Mouse (Mus musculus) kidney, postnatal 14 days (tissue): ENCODE data around the gene Myl6.

Experiments
- DNase-seq: peaks from one replicate; pipeline ENCODE4 v3.0.0; 2022; ENCODE audit warnings: mixed read lengths

The Myl6 gene

GRCm38 (mm10) chr10:128488776-128489175, 5.2 kb downstream of the Myl6 start:
- no peak for DNase-seq

DNA sequence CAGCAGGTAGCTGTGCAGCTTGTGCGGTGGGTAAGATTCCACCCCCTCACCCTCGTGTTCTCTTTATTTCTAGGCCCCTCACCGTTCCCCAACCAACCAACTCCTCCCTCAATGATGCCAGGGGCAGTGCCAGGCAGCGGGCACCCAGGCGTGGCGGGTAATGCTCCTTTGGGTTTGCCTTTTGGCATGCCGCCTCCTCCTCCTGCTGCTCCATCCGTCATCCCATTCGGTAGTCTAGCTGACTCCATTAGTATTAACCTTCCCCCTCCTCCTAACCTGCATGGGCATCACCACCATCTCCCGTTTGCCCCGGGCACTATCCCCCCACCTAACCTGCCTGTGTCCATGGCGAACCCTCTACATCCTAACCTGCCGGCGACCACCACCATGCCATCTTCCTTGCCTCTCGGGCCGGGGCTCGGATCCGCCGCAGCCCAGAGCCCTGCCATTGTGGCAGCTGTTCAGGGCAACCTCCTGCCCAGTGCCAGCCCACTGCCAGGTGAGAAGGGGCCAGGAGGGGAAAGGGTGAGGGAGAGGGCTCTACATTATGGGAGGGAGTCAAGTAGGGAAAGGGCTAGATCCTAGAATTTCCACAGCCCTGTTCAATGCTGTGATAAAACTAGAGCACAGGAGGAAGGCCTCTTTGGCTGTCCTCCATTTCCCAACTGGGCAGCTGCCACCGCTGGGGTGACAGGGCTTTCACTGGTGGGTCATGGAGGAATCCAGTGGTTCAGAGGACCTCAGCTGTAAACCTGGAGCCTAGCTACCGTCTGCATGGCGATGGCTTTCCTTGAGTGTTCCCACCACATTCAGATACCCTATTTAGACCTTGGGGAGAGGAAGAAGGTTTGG, 5.9 kb downstream of the Myl6 start:
- no peak for DNase-seq

GRCm38 (mm10) chr10:128486370-128486769, 7.6 kb downstream of the Myl6 start:
- DNase-seq, result no peak

GRCm38 (mm10) chr10:128474366-128474765, 19.6 kb downstream of the Myl6 start:
- no peak for DNase-seq

DNA sequence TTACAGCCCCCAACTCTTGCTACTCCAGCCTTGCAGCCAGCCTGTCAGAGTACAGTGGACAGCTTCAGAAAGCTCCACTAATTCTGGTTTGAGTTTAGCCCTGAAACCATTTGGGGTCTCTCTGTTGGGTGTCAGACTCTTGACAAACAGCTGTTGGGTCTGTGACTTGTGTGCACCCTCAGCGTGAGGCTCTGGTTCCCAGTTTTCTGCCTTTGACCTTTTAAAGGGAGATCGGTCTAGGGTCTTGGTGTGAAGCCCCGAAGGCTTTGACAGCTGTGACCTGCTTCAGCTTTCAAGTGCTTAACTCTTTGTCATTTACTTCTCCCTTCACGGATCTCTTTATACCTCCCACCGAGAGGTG, 33.7 kb downstream of the Myl6 start:
- DNase-seq, result no peak

GRCm38 (mm10) chr10:128459409-128460269, 34.3 kb downstream of the Myl6 start:
- no peak for DNase-seq

DNA sequence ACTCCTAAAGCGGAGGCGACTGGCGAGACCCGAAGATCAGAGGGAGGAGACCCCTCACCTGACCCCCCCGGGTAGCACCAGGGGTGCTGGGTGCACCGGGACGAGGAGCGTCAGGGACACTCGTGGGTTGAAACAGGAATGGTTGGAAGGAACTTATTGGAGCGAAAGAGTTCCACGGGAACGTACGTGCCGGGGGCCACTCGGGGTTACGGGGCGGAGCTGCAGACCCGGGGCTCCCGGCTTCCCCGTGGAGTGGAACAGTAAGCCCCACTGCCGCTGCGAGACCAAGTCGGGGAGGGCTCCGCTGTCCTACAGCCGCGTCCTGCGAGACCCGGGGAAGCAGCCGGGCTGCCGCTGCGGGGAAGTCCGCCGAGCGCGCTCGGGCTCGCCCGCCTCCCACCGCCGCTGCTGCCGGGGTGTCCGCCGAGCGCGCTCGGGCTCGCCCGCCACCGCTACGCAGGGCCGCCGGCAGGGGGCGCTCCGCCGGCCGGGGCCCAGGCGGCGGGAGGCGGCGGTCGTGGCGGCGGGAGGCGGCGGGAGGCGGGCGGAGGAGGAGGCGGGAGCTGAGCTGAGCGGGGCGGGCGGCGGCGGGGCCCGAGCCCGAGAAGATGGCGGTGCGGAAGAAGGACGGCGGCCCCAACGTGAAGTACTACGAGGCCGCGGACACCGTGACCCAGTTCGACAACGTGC, 35.1 kb downstream of the Myl6 start, which contains the start of gene Smarcc2:
Gene Smarcc2, plus strand, starts transcription at position 530 of the 690 bp plus-strand sequence.
- DNase-seq, result peak; percentile 92

DNA sequence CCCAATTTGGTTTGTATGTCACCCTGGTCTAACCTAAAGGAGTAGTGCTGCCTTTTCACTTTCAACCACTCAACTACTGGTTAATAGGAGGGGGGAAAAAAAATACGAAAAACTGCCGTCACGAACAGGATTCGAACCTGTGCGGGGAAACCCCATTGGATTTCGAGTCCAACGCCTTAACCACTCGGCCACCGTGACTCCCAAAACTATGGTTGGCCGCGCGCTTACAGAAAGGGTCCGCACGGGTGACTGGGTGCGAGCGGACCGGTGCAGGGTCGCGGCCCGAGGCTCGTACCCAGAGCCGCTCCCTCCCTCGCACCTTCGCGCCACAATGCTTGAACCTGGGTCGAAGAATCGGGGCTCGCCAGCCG, 35.6 kb downstream of the Myl6 start:
- DNase-seq, result peak; percentile 92

DNA sequence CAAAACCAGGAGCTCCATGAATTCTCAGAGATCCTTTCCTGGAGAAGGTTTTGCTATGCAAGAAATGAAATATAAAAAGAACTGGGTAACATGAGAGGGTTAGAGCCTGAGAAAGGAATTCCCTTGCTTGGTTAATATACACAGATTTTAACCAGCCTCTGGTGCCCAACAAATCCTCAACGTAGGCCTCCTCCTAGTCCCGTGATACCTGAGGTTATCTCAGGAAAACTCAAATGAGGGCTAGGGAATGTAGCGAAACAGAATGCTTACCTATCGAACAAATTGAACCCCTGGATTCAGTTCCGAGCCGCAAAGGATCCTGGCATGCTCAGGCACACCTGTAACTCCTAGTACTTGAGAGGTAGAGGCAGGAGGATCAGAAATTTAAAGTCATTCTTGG, 36.3 kb downstream of the Myl6 start:
- DNase-seq, result no peak

- DNase-seq, result peak; percentile 78
Observed at GRCm38 (mm10) chr10:128455280-128455679, 38.7 kb downstream of the Myl6 start.

- DNase-seq, result no peak
Observed at GRCm38 (mm10) chr10:128454471-128454870, 39.5 kb downstream of the Myl6 start.

DNA sequence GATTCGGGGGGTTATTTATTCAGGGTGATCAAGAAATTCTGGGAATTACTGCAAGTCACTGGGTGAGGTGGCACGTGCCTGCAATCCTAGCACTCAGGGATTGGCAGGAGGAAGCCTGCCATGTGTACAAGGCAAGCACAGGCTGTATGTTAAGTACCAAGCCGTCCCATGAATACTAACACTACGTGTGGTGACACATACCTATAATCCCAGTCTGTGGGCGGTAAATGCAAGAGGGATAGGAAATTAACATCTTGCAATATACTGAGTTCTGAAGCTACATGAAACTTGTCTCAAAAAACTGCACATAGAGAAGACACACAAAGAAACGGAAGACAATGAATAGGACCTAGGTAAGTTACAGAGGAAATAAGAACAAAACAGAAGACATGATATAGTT, 42.9 kb downstream of the Myl6 start:
- DNase-seq, result no peak

- peak; percentile 34 for DNase-seq
Observed at GRCm38 (mm10) chr10:128445407-128445806, 48.5 kb downstream of the Myl6 start.

DNA sequence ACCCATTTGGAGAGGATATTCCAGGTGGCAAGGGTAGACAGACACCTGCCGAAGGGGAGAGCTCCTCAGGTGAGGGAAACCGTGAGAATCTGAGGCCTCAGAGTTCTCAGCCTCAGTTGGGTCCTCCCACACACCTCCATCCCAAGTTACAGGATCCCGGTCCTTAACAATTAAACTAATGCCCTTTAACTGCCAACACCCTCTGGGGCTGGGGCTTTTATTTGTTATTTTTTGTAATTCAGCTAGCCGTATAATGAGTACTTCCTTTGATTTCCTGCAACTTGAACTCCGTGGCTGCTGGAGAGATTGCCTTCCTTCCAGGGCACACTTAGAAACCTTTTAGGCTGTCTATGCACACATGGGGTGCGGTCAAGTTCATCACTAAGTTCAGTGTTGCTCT, 49.6 kb downstream of the Myl6 start:
- DNase-seq, result no peak

GRCm38 (mm10) chr10:128442718-128443117, 51.2 kb downstream of the Myl6 start:
- no peak for DNase-seq

DNA sequence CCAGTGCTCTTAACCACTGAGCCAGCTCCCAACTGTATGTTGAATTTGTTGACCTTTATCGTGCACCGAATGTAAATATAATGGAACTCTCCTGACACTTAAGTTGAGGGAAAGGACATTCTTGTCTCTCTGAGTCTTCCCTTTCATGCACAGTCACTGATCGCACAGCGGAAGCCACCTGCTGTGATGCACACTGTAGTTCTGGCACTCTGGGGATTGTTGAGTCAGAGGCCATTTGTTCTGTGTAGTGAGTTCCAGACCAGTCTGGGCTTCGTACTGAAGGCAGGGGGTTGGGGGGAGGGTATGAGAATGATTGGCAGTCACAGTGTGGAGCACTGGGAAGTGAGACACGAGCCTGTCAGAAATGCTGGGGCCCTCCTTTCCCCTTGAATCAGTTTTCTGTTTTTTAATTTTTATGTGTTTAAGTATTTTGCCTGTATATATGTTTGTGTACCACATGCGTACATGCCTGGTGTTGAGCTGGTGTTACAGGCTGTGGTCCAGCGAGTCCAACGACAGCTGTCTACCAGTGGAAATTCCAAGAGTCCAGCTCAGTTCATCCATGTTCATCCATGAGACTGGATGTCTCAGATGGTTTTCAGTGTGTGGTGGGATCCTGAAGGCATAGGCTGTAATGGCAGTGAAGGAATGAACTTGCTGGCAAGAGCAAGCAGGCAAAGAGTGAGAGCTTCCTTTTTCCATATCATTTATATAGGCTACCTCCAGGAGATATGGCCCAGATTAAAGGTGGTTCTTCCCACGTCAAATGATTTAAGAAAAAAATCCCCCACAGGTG, 52.4 kb downstream of the Myl6 start:
- DNase-seq, result no peak
